Mouse (Mus musculus): ENCODE results near the gene Znrf3. TPM values are rescaled to one million over a fixed set of nuclear protein-coding genes. Genes with fewer than 3 reads are reported as not detected.
A peak's percentile ranks its signal among the peaks of the same experiment; 100 is the strongest.

Znrf3 gene
- polyA plus RNA-seq, 1 experiment from 2014 or later = 13.1 TPM

- Histone ChIP-seq H3K4me3 (no peak overlapping the region), H3K27me3 (replicated peaks; ENCODE audit: low read depth, poor library complexity, severe bottlenecking) (no peaks in the 10 kb centered on the region), H3K9me3 (no peaks in the 10 kb centered on the region), H3K27ac (replicated peaks) (peak overlapping the region; percentile 51), H3K36me3 (replicated peaks) (peaks cover 2% of the 10 kb centered on the region; the same call in 1 of the 2 replicates), H3K4me1 (peaks cover 60% of the 10 kb centered on the region)
- no peak for DNase-seq (ENCODE audit: low spot score)
- 58% methylated on average over 2 of the region's 2 CpGs for WGBS
Observed at GRCm38 (mm10) chr11:5248200-5248599, 196.4 kb downstream of the Znrf3 start.

GRCm38 (mm10) chr11:5245431-5245830 lies 199.2 kb downstream of the Znrf3 start:
- peak overlapping the region; percentile 81 for H3K27ac ChIP-seq (replicated peaks)
- WGBS = 87% methylated on average over 7 of the region's 7 CpGs

GRCm38 (mm10) chr11:5244749-5245130 lies 199.9 kb downstream of the Znrf3 start:
- Histone ChIP-seq H3K9me3 (no peaks in the 10 kb centered on the region), H3K27ac (replicated peaks) (peak overlapping the region; percentile 81)
- 45% methylated on average over 8 of the region's 8 CpGs for WGBS

More at GRCm38 (mm10) chr11:5245431-5245830, 199.2 kb downstream of the Znrf3 start:
- Histone ChIP-seq H3K27me3 (replicated peaks; ENCODE audit: low read depth, poor library complexity, severe bottlenecking) (no peaks in the 10 kb centered on the region), H3K36me3 (replicated peaks) (peaks cover 18% of the 10 kb centered on the region), H3K9me3 (no peaks in the 10 kb centered on the region), H3K4me1 (peaks cover 45% of the 10 kb centered on the region), H3K4me3 (no peak overlapping the region)
- no peak for DNase-seq (ENCODE audit: low spot score)

GRCm38 (mm10) chr11:5243812-5244748 lies 200.6 kb downstream of the Znrf3 start:
- WGBS = 57% methylated on average over 24 of the region's 24 CpGs
- Histone ChIP-seq H3K36me3 (replicated peaks) (peaks cover 18% of the 10 kb centered on the region), H3K27me3 (replicated peaks; ENCODE audit: low read depth, poor library complexity, severe bottlenecking) (no peaks in the 10 kb centered on the region), H3K4me1 (peaks cover 59% of the 10 kb centered on the region), H3K4me3 (peak overlapping the region; percentile 16; the same call in 1 of the 2 replicates), H3K9me3 (no peaks in the 10 kb centered on the region), H3K27ac (replicated peaks) (peak overlapping the region; percentile 81)
- peak; percentile 54 for DNase-seq (ENCODE audit: low spot score)

More at GRCm38 (mm10) chr11:5244749-5245130, 199.9 kb downstream of the Znrf3 start:
- Histone ChIP-seq H3K36me3 (replicated peaks) (peaks cover 18% of the 10 kb centered on the region), H3K4me3 (peak overlapping the region; percentile 16; the same call in 1 of the 2 replicates), H3K4me1 (peaks cover 52% of the 10 kb centered on the region), H3K27me3 (replicated peaks; ENCODE audit: low read depth, poor library complexity, severe bottlenecking) (no peaks in the 10 kb centered on the region)
- DNase-seq (ENCODE audit: low spot score) = peak; percentile 32

GRCm38 (mm10) chr11:5243208-5243607 lies 201.4 kb downstream of the Znrf3 start:
- Histone ChIP-seq H3K9me3 (no peaks in the 10 kb centered on the region), H3K27ac (replicated peaks) (no peak overlapping the region), H3K36me3 (replicated peaks) (peaks cover 20% of the 10 kb centered on the region), H3K27me3 (replicated peaks; ENCODE audit: low read depth, poor library complexity, severe bottlenecking) (no peaks in the 10 kb centered on the region), H3K4me1 (peaks cover 59% of the 10 kb centered on the region), H3K4me3 (no peak overlapping the region)
- no peak for DNase-seq (ENCODE audit: low spot score)
- 93% methylated on average over 7 of the region's 7 CpGs for WGBS

GRCm38 (mm10) chr11:5242158-5242557 lies 202.5 kb downstream of the Znrf3 start:
- Histone ChIP-seq H3K4me3 (no peak overlapping the region), H3K36me3 (replicated peaks) (peaks cover 31% of the 10 kb centered on the region), H3K9me3 (no peaks in the 10 kb centered on the region), H3K4me1 (peaks cover 59% of the 10 kb centered on the region), H3K27ac (replicated peaks) (no peak overlapping the region), H3K27me3 (replicated peaks; ENCODE audit: low read depth, poor library complexity, severe bottlenecking) (no peaks in the 10 kb centered on the region)
- WGBS = 82% methylated on average over 8 of the region's 8 CpGs
- DNase-seq (ENCODE audit: low spot score) = no peak

- no peaks in the 10 kb centered on the region for H3K27me3 ChIP-seq (replicated peaks; ENCODE audit: low read depth, poor library complexity, severe bottlenecking)
Observed at GRCm38 (mm10) chr11:5239706-5240690, 204.6 kb downstream of the Znrf3 start.

More at GRCm38 (mm10) chr11:5239706-5240690, 204.6 kb downstream of the Znrf3 start:
- WGBS = 6% methylated on average over 10 of the region's 10 CpGs
- Histone ChIP-seq H3K4me3 (peak overlapping the region; percentile 27; the same call in 1 of the 2 replicates), H3K4me1 (peaks cover 62% of the 10 kb centered on the region), H3K27ac (replicated peaks) (peak overlapping the region; percentile 76), H3K9me3 (no peaks in the 10 kb centered on the region), H3K36me3 (replicated peaks) (peaks cover 35% of the 10 kb centered on the region)
- peak; percentile 81 for DNase-seq (ENCODE audit: low spot score)

Other genes with a start within 250 kb of the Znrf3 start
- gene Kremen1, start 183.3 kb downstream of the Znrf3 start, polyA plus RNA-seq (2016; fragmentation: Nextera tagmentation; extraction: Ambion mirVana) = 16.5 and 17.3 TPM in 2 replicates
- gene Xbp1, start 75.8 kb upstream of the Znrf3 start, polyA plus RNA-seq (2016; fragmentation: Nextera tagmentation; extraction: Ambion mirVana) = 119 and 129 TPM in 2 replicates
- 28.7 and 33.2 TPM in 2 replicates for gene Ccdc117, start 97.3 kb upstream of the Znrf3 start, polyA plus RNA-seq (2016; fragmentation: Nextera tagmentation; extraction: Ambion mirVana)
- not detected in 2 replicates for gene Ankrd36, start 124.8 kb upstream of the Znrf3 start, polyA plus RNA-seq (2016; fragmentation: Nextera tagmentation; extraction: Ambion mirVana)